Mouse (Mus musculus): ENCODE results near the gene Gtf2ird1. TPM values are rescaled to one million over a fixed set of nuclear protein-coding genes. Genes with fewer than 3 reads are reported as not detected.
A peak's percentile ranks its signal among the peaks of the same experiment; 100 is the strongest.

The Gtf2ird1 gene
- total and polyA plus RNA-seq, 3 experiments = 12.8 to 39.0 (median 13.1) TPM

DNA sequence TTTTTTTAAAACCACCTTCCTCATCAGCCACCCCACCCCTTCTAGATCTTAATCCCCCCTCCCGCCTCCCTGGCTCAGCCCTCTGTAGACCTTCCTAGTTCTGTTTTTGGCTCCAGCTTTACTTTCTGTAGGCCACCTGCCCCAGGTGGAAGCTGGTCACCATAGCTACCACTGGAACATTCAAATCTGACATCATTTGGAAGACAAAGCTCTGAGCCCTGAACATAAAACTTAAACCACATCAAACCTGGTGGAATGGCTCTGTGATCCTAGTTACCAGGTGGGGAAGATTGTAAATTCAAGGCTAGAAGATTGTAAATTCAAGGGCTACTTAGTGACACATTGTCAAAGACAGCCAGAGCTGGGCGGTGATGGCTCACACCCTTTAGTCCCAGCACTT lies 85.7 kb downstream of the Gtf2ird1 start:
- DNase-seq (ENCODE audit: extremely low read depth) = peak; percentile 56
- H3K36me3 ChIP-seq (replicated peaks in 1 of 2; ENCODE audit: control insufficient read depth in 1 of 2, insufficient read depth in 1 of 2, low read length in 1 of 2) = peaks cover 0 to 42% of the 10 kb centered on the region in 2 experiments
- H3K4me2 ChIP-seq (ENCODE audit: insufficient read depth, low read depth, poor library complexity, severe bottlenecking) = no peak overlapping the region
- H3K27ac ChIP-seq (ENCODE audit: insufficient read depth, low read depth) = no peak overlapping the region
- no peaks in the 10 kb centered on the region for H3K9me3 ChIP-seq (replicated peaks; ENCODE audit: low read length)
- H3K79me2 ChIP-seq (replicated peaks; ENCODE audit: control insufficient read depth, extremely low read depth, insufficient read depth, poor library complexity, severe bottlenecking) = no peaks in the 10 kb centered on the region
- H3K27me3 ChIP-seq (replicated peaks) = no peaks in the 10 kb centered on the region
- H3K4me1 ChIP-seq (ENCODE audit: control insufficient read depth in 1 of 2, insufficient read depth in 2 of 2) = peaks cover 11 to 51% of the 10 kb centered on the region in 2 experiments
- H3K4me3 ChIP-seq (replicated peaks in 1 of 3; ENCODE audit: low read depth in 2 of 3, low read length in 2 of 3, poor library complexity in 1 of 3) = no peak overlapping the region
- TF ChIP-seq EP300 (IDR thresholded peaks at IDR 0.05; ENCODE audit: low read length) (0 out of 2 replicates have a peak, but pooled peaks have one; percentile 26), TCF12 (IDR thresholded peaks at IDR 0.05; ENCODE audit: low read depth, low read length) (peak; percentile 38; the same call in 1 of the 2 replicates), HCFC1 (IDR thresholded peaks at IDR 0.05; ENCODE audit: low read depth, low read length) (no peak), MXI1 (IDR thresholded peaks at IDR 0.05; ENCODE audit: low read depth, low read length) (0 out of 2 replicates have a peak, but pooled peaks have one; percentile 28)
- dilution Hi-C loops (cut with MboI; ENCODE audit: extremely low pct_ligation_motif_present, extremely low pct_unique_long_range_greater_than_20kb, low sequenced_read_pairs) = no loop called here
- in situ Hi-C loops (cut with MboI; ENCODE audit: low pct_ligation_motif_present, low pct_unique_long_range_greater_than_20kb, low sequenced_read_pairs) = loop anchor here (5.0 to 25.0 kb wide), 2 partner anchors 96 to 241 kb away; partner anchors contain the start of gene Lat2
- H3K9ac ChIP-seq (ENCODE audit: insufficient read depth, low read depth) = no peak overlapping the region

GRCm38 (mm10) chr5:134359101-134359500 lies 97.4 kb downstream of the Gtf2ird1 start:
- H3K27me3 ChIP-seq (replicated peaks) = no peaks in the 10 kb centered on the region
- H3K4me1 ChIP-seq (ENCODE audit: control insufficient read depth in 1 of 2, insufficient read depth in 2 of 2) = peaks cover 0 to 21% of the 10 kb centered on the region in 2 experiments; a peak in 2 of 4 replicates
- no peaks in the 10 kb centered on the region for H3K79me2 ChIP-seq (replicated peaks; ENCODE audit: control insufficient read depth, extremely low read depth, insufficient read depth, poor library complexity, severe bottlenecking)
- no peak for DNase-seq (ENCODE audit: extremely low read depth)
- no peak overlapping the region for H3K9ac ChIP-seq (ENCODE audit: insufficient read depth, low read depth)
- in situ Hi-C loops (cut with MboI; ENCODE audit: low pct_ligation_motif_present, low pct_unique_long_range_greater_than_20kb, low sequenced_read_pairs) (loop anchor here (25.0 kb wide), 1 partner anchor 253 kb away; the partner anchor contains the start of gene Lat2), dilution Hi-C loops (cut with MboI; ENCODE audit: extremely low pct_ligation_motif_present, extremely low pct_unique_long_range_greater_than_20kb, low sequenced_read_pairs) (no loop called here)
- no peak overlapping the region for H3K4me2 ChIP-seq (ENCODE audit: insufficient read depth, low read depth, poor library complexity, severe bottlenecking)
- H3K4me3 ChIP-seq (replicated peaks in 1 of 3; ENCODE audit: low read depth in 2 of 3, low read length in 2 of 3, poor library complexity in 1 of 3) = no peak overlapping the region
- H3K9me3 ChIP-seq (replicated peaks; ENCODE audit: low read length) = no peaks in the 10 kb centered on the region
- H3K27ac ChIP-seq (ENCODE audit: insufficient read depth, low read depth) = no peak overlapping the region
- TF ChIP-seq TCF12 (IDR thresholded peaks at IDR 0.05; ENCODE audit: low read depth, low read length) = no peak
- no peak for TF ChIP-seq BHLHE40 (IDR thresholded peaks at IDR 0.05; ENCODE audit: low read depth, low read length)
- no peak for TF ChIP-seq EP300 (IDR thresholded peaks at IDR 0.05; ENCODE audit: low read length)
- TF ChIP-seq GABPA (IDR thresholded peaks at IDR 0.05; ENCODE audit: insufficient replicate concordance, low read depth, low read length) = no peak
- TF ChIP-seq POLR2A (IDR thresholded peaks at IDR 0.05; ENCODE audit: low read depth, low read length) = no peak
- TF ChIP-seq MAX (IDR thresholded peaks at IDR 0.05; ENCODE audit: low read length) = no peak
- TF ChIP-seq UBTF (IDR thresholded peaks at IDR 0.05; ENCODE audit: low read depth, low read length) = no peak
- TF ChIP-seq MAZ (IDR thresholded peaks at IDR 0.05; ENCODE audit: low read depth, low read length) = no peak
- TF ChIP-seq CHD2 (IDR thresholded peaks at IDR 0.05; ENCODE audit: low read length) = no peak
- no peak for TF ChIP-seq KAT2A (IDR thresholded peaks at IDR 0.05; ENCODE audit: insufficient replicate concordance, low read length)
- no peak for TF ChIP-seq MAFK (IDR thresholded peaks at IDR 0.05; ENCODE audit: insufficient replicate concordance, low read length)
- TF ChIP-seq USF1 (IDR thresholded peaks at IDR 0.05; ENCODE audit: low read depth, low read length) = no peak
- TF ChIP-seq IRF4 (IDR thresholded peaks at IDR 0.05; ENCODE audit: low read depth, low read length) = no peak
- peaks cover 0 to 58% of the 10 kb centered on the region in 2 experiments for H3K36me3 ChIP-seq (replicated peaks in 1 of 2; ENCODE audit: control insufficient read depth in 1 of 2, insufficient read depth in 1 of 2, low read length in 1 of 2)

Measured in CH12.LX (cell line).